Mouse (Mus musculus): Measurements from ENCODE around the gene Abtb1. TPM values are rescaled to one million over a fixed set of nuclear protein-coding genes. Genes with fewer than 3 reads are reported as not detected.

Abtb1 gene
- polyA plus RNA-seq, 1 experiment from 2014 or later: 23.5 TPM

- Histone ChIP-seq H3K4me1 (peaks cover 37% of the 10 kb centered on the region), H3K4me3 (replicated peaks) (no peak overlapping the region), H3K27ac (peak overlapping the region; percentile 63; the same call in 1 of the 2 replicates), H3K9me3 (no peaks in the 10 kb centered on the region), H3K36me3 (replicated peaks) (no peaks in the 10 kb centered on the region), H3K27me3 (0 out of 2 replicates have a peak, but pooled peaks cover 3% of the 10 kb centered on the region), H3K9ac (no peak overlapping the region), H3K4me2 (no peak overlapping the region)
- peak; percentile 42 for ATAC-seq (ENCODE audit: low FRiP score)
- 44% methylated on average over 9 of the region's 9 CpGs for WGBS
Observed at GRCm38 (mm10) chr6:88791299-88791698, 50.5 kb downstream of the Abtb1 start.

- H3K27me3 ChIP-seq: 0 out of 2 replicates have a peak, but pooled peaks cover 3% of the 10 kb centered on the region
- H3K4me3 ChIP-seq (replicated peaks): no peak overlapping the region
- peak overlapping the region; percentile 61 for H3K27ac ChIP-seq
- no peak overlapping the region for H3K9ac ChIP-seq
- peaks cover 45% of the 10 kb centered on the region for H3K4me1 ChIP-seq
- no peaks in the 10 kb centered on the region for H3K36me3 ChIP-seq (replicated peaks)
- H3K9me3 ChIP-seq: no peaks in the 10 kb centered on the region
- WGBS: 71% methylated on average over 11 of the region's 11 CpGs
- ATAC-seq (ENCODE audit: low FRiP score): peak; percentile 59
- no peak overlapping the region for H3K4me2 ChIP-seq
Observed at GRCm38 (mm10) chr6:88788219-88788618, 53.6 kb downstream of the Abtb1 start.

- Histone ChIP-seq H3K4me2 (no peak overlapping the region), H3K27me3 (0 out of 2 replicates have a peak, but pooled peaks cover 2% of the 10 kb centered on the region), H3K9me3 (no peaks in the 10 kb centered on the region), H3K9ac (no peak overlapping the region), H3K4me1 (peaks cover 39% of the 10 kb centered on the region), H3K27ac (peak overlapping the region; percentile 68), H3K4me3 (replicated peaks) (no peak overlapping the region), H3K36me3 (replicated peaks) (no peaks in the 10 kb centered on the region)
- WGBS: 64% methylated on average over 14 of the region's 14 CpGs
- peak; percentile 20 for ATAC-seq (ENCODE audit: low FRiP score)
Observed at GRCm38 (mm10) chr6:88787496-88787895, 54.3 kb downstream of the Abtb1 start.

GRCm38 (mm10) chr6:88786732-88787445, 54.9 kb downstream of the Abtb1 start:
- Histone ChIP-seq H3K27ac (peak overlapping the region; percentile 68), H3K4me2 (no peak overlapping the region), H3K4me1 (peaks cover 33% of the 10 kb centered on the region), H3K27me3 (peaks cover 4% of the 10 kb centered on the region; the same call in 1 of the 2 replicates), H3K9me3 (no peaks in the 10 kb centered on the region), H3K4me3 (replicated peaks) (no peak overlapping the region), H3K9ac (no peak overlapping the region), H3K36me3 (replicated peaks) (no peaks in the 10 kb centered on the region)
- no peak for ATAC-seq (ENCODE audit: low FRiP score)
- 91% methylated on average over 15 of the region's 15 CpGs for WGBS

Other genes starting within 250 kb of the Abtb1 start
- gene Kbtbd12, start 204.0 kb downstream of the Abtb1 start, polyA plus RNA-seq (2016; fragmentation: Nextera tagmentation; extraction: Ambion mirVana): 0.15 and 0.21 TPM in 2 replicates
- gene Mgll, start 117.6 kb downstream of the Abtb1 start, polyA plus RNA-seq (2016; fragmentation: Nextera tagmentation; extraction: Ambion mirVana): 3.5 and 5.5 TPM in 2 replicates
- gene Podxl2, start 33.1 kb upstream of the Abtb1 start, polyA plus RNA-seq (2016; fragmentation: Nextera tagmentation; extraction: Ambion mirVana): 248 and 258 TPM in 2 replicates
- 200 and 211 TPM in 2 replicates for gene Mcm2, start 56.8 kb upstream of the Abtb1 start, polyA plus RNA-seq (2016; fragmentation: Nextera tagmentation; extraction: Ambion mirVana)
- 49.9 and 60.6 TPM in 2 replicates for gene Tpra1, start 60.3 kb upstream of the Abtb1 start, polyA plus RNA-seq (2016; fragmentation: Nextera tagmentation; extraction: Ambion mirVana)